Mouse (Mus musculus) embryonic facial prominence, embryonic 10.5 days (tissue): ENCODE measurements around the gene Msln. TPM values are rescaled to one million over a fixed set of nuclear protein-coding genes. Genes with fewer than 3 reads are reported as not detected.

Experiments
- DNase-seq: peaks from one replicate; pipeline ENCODE4 v3.0.0-alpha.2; 2017; ENCODE audit warnings: low spot score
- H3K27ac ChIP-seq: fragments of 300-500 bp; sonication (generic); replicated peaks from 2 replicates; pipeline ENCODE4 v1.5.1; 2016; ENCODE audit warnings: mild to moderate bottlenecking
- H3K27me3 ChIP-seq: fragments of 300-500 bp; sonication (generic); replicated peaks from 2 replicates; pipeline ENCODE4 v1.6.1; 2016; ENCODE audit warnings: low read depth, mild to moderate bottlenecking; ENCODE audit not compliant: poor library complexity, severe bottlenecking
- H3K36me3 ChIP-seq: fragments of 300-500 bp; sonication (generic); replicated peaks from 2 replicates; pipeline ENCODE4 v1.6.1; 2016; ENCODE audit warnings: mild to moderate bottlenecking, moderate library complexity
- H3K4me1 ChIP-seq: fragments of 300-500 bp; sonication (generic); 2 replicates; pipeline ENCODE4 v1.6.1; 2016
- H3K4me3 ChIP-seq: fragments of 300-500 bp; sonication (generic); 2 replicates; pipeline ENCODE4 v1.5.1; 2016; ENCODE audit warnings: mild to moderate bottlenecking, moderate library complexity
- H3K9me3 ChIP-seq: fragments of 300-500 bp; sonication (generic); 2 replicates; pipeline ENCODE4 v1.6.1; 2016; ENCODE audit warnings: mild to moderate bottlenecking
- WGBS: fragments of 180-500 bp; shearing (Covaris S2); methylation state at CpG from one replicate; pipeline ENCODE4 v1.1.7; 2016; 5-methylcytosine and 5-hydroxymethylcytosine counted together
- polyA plus RNA-seq: library from polyadenylated mRNA; unstranded; fragments of >200 nt; fragmentation: Nextera tagmentation; extraction: Ambion mirVana; gene quantifications from 2 replicates; pipeline ENCODE4 v1.2.1, GENCODE M21; 2016

Msln gene
- polyA plus RNA-seq, 1 experiment from 2014 or later = 0.55 TPM

- peak overlapping the region; percentile 75; the same call in 1 of the 2 replicates for H3K4me3 ChIP-seq
Observed at GRCm38 (mm10) chr17:25786781-25787504, 32.8 kb upstream of the Msln start.

GRCm38 (mm10) chr17:25786280-25786679, 32.1 kb upstream of the Msln start, which contains the start of gene Ccdc78:
Gene Ccdc78 (plus strand): TSS chr17:25786580.
- Histone ChIP-seq H3K4me3 (peak within 1 kb of the TSS; percentile 75), H3K27me3 (no peaks in the 10 kb centered on the region), H3K27ac (peak within 1 kb of the TSS; percentile 93), H3K4me1 (peaks cover 44% of the 10 kb centered on the region), H3K9me3 (no peaks in the 10 kb centered on the region), H3K36me3 (peaks cover 68% of the 10 kb centered on the region)
- DNase-seq = no peak
- 80% methylated on average over 3 of the region's 3 CpGs for WGBS

More at GRCm38 (mm10) chr17:25786781-25787504, 32.8 kb upstream of the Msln start:
- H3K4me1 ChIP-seq = peaks cover 49% of the 10 kb centered on the region
- 91% methylated on average over 9 of the region's 9 CpGs for WGBS
- H3K36me3 ChIP-seq = peaks cover 61% of the 10 kb centered on the region
- no peak overlapping the region for H3K27ac ChIP-seq
- DNase-seq = no peak
- H3K27me3 ChIP-seq = no peaks in the 10 kb centered on the region
- no peaks in the 10 kb centered on the region for H3K9me3 ChIP-seq

GRCm38 (mm10) chr17:25785281-25785745, 31.1 kb upstream of the Msln start, which contains the start of gene Haghl:
Gene Haghl (minus strand): TSS chr17:25785673.
- Histone ChIP-seq H3K4me1 (peaks cover 34% of the 10 kb centered on the region), H3K36me3 (peaks cover 74% of the 10 kb centered on the region), H3K9me3 (no peaks in the 10 kb centered on the region), H3K4me3 (peak within 1 kb of the TSS; percentile 75), H3K27me3 (no peaks in the 10 kb centered on the region), H3K27ac (peak within 1 kb of the TSS; percentile 93)
- under 1% methylated on average over 23 of the region's 23 CpGs for WGBS
- peak; percentile 97 for DNase-seq

- DNase-seq = no peak
- 85% methylated on average over 15 of the region's 15 CpGs for WGBS
- Histone ChIP-seq H3K36me3 (peaks cover 73% of the 10 kb centered on the region), H3K27ac (peak overlapping the region; percentile 93), H3K4me1 (peaks cover 34% of the 10 kb centered on the region), H3K9me3 (no peaks in the 10 kb centered on the region), H3K27me3 (no peaks in the 10 kb centered on the region), H3K4me3 (peak overlapping the region; percentile 75)
Observed at GRCm38 (mm10) chr17:25783861-25784574, 29.8 kb upstream of the Msln start.

- Histone ChIP-seq H3K27ac (no peak overlapping the region), H3K9me3 (no peaks in the 10 kb centered on the region), H3K27me3 (no peaks in the 10 kb centered on the region), H3K4me3 (peak overlapping the region; percentile 75; the same call in 1 of the 2 replicates), H3K36me3 (peaks cover 66% of the 10 kb centered on the region), H3K4me1 (peaks cover 34% of the 10 kb centered on the region)
- 88% methylated on average over 7 of the region's 7 CpGs for WGBS
- DNase-seq = no peak
Observed at GRCm38 (mm10) chr17:25783086-25783485, 28.9 kb upstream of the Msln start.

- Histone ChIP-seq H3K27ac (no peak overlapping the region), H3K4me1 (peaks cover 32% of the 10 kb centered on the region), H3K36me3 (peaks cover 63% of the 10 kb centered on the region), H3K9me3 (no peaks in the 10 kb centered on the region), H3K27me3 (no peaks in the 10 kb centered on the region), H3K4me3 (no peak overlapping the region)
- WGBS = 83% methylated on average over 6 of the region's 6 CpGs
- DNase-seq = no peak
Observed at GRCm38 (mm10) chr17:25781339-25781738, 27.2 kb upstream of the Msln start.

GRCm38 (mm10) chr17:25777948-25778347, 23.8 kb upstream of the Msln start:
- DNase-seq = no peak
- peaks cover 48% of the 10 kb centered on the region for H3K36me3 ChIP-seq
- H3K4me3 ChIP-seq = no peak overlapping the region
- 94% methylated on average over 5 of the region's 5 CpGs for WGBS
- peaks cover 22% of the 10 kb centered on the region for H3K4me1 ChIP-seq
- H3K27ac ChIP-seq = no peak overlapping the region
- no peaks in the 10 kb centered on the region for H3K9me3 ChIP-seq
- H3K27me3 ChIP-seq = no peaks in the 10 kb centered on the region

GRCm38 (mm10) chr17:25775318-25776062, 21.3 kb upstream of the Msln start:
- 81% methylated on average over 10 of the region's 10 CpGs for WGBS
- no peak for DNase-seq
- H3K4me3 ChIP-seq = peak overlapping the region; percentile 16; the same call in 1 of the 2 replicates

GRCm38 (mm10) chr17:25773549-25774120, 19.5 kb upstream of the Msln start, which contains the start of gene Narfl:
Gene Narfl (plus strand): TSS chr17:25773776.
- Histone ChIP-seq H3K9me3 (no peaks in the 10 kb centered on the region), H3K4me3 (peak within 1 kb of the TSS; percentile 85), H3K27ac (peak within 1 kb of the TSS; percentile 82), H3K36me3 (peaks cover 11% of the 10 kb centered on the region), H3K4me1 (peaks cover 18% of the 10 kb centered on the region), H3K27me3 (peaks cover 8% of the 10 kb centered on the region; the same call in 1 of the 2 replicates)
- WGBS = under 1% methylated on average over 37 of the region's 37 CpGs
- DNase-seq = peak; percentile 98

More at GRCm38 (mm10) chr17:25775318-25776062, 21.3 kb upstream of the Msln start:
- no peaks in the 10 kb centered on the region for H3K27me3 ChIP-seq
- H3K4me1 ChIP-seq = peaks cover 18% of the 10 kb centered on the region
- H3K9me3 ChIP-seq = no peaks in the 10 kb centered on the region
- H3K36me3 ChIP-seq = peaks cover 23% of the 10 kb centered on the region
- no peak overlapping the region for H3K27ac ChIP-seq

GRCm38 (mm10) chr17:25769331-25769730, 15.2 kb upstream of the Msln start:
- H3K9me3 ChIP-seq = no peaks in the 10 kb centered on the region
- H3K4me1 ChIP-seq = peaks cover 12% of the 10 kb centered on the region
- H3K36me3 ChIP-seq = no peaks in the 10 kb centered on the region
- H3K27me3 ChIP-seq = peaks cover 24% of the 10 kb centered on the region
- no peak overlapping the region for H3K27ac ChIP-seq
- 46% methylated on average over 9 of the region's 9 CpGs for WGBS
- DNase-seq = no peak
- no peak overlapping the region for H3K4me3 ChIP-seq

GRCm38 (mm10) chr17:25765886-25766285, 11.7 kb upstream of the Msln start:
- no peaks in the 10 kb centered on the region for H3K9me3 ChIP-seq
- no peak overlapping the region for H3K27ac ChIP-seq
- H3K36me3 ChIP-seq = no peaks in the 10 kb centered on the region
- no peak overlapping the region for H3K4me3 ChIP-seq
- WGBS = 47% methylated on average over 5 of the region's 5 CpGs
- H3K4me1 ChIP-seq = peaks cover 8% of the 10 kb centered on the region; the same call in 1 of the 2 replicates
- DNase-seq = peak; percentile 62
- H3K27me3 ChIP-seq = peaks cover 24% of the 10 kb centered on the region
